Mouse (Mus musculus) liver (tissue): ENCODE data around the gene Gtf2ird2.

ENCODE experiments used
- DNase-seq: peaks from one replicate; pipeline ENCODE4 v3.0.0-alpha.2; 2020; ENCODE audit warnings: mixed read lengths

Gtf2ird2 gene

GRCm38 (mm10) chr5:134236241-134236640, 52.4 kb downstream of the Gtf2ird2 start:
- no peak for DNase-seq

GRCm38 (mm10) chr5:134236796-134237195, 53.0 kb downstream of the Gtf2ird2 start:
- DNase-seq: no peak

- DNase-seq: no peak
These were observed 53.7 kb downstream of the Gtf2ird2 start for GRCm38 (mm10) chr5:134237508-134237907.

GRCm38 (mm10) chr5:134237936-134238760, 54.3 kb downstream of the Gtf2ird2 start:
- no peak for DNase-seq

- no peak for DNase-seq
These were observed 58.0 kb downstream of the Gtf2ird2 start for GRCm38 (mm10) chr5:134241831-134242230.

GRCm38 (mm10) chr5:134243661-134244436, 60.0 kb downstream of the Gtf2ird2 start:
- DNase-seq: no peak

- DNase-seq: no peak
These were observed 61.1 kb downstream of the Gtf2ird2 start for GRCm38 (mm10) chr5:134244890-134245289.

GRCm38 (mm10) chr5:134246146-134246545, 62.3 kb downstream of the Gtf2ird2 start:
- DNase-seq: no peak

- DNase-seq: no peak
These were observed 64.9 kb downstream of the Gtf2ird2 start for GRCm38 (mm10) chr5:134248608-134249244.

- DNase-seq: no peak
These were observed 65.4 kb downstream of the Gtf2ird2 start for GRCm38 (mm10) chr5:134249245-134249649.

- no peak for DNase-seq
These were observed 66.8 kb downstream of the Gtf2ird2 start for GRCm38 (mm10) chr5:134250601-134251000.

GRCm38 (mm10) chr5:134251083-134251482, 67.3 kb downstream of the Gtf2ird2 start:
- DNase-seq: no peak

- no peak for DNase-seq
These were observed 70.0 kb downstream of the Gtf2ird2 start for GRCm38 (mm10) chr5:134253806-134254205.

- DNase-seq: no peak
These were observed 71.5 kb downstream of the Gtf2ird2 start for GRCm38 (mm10) chr5:134255294-134255693.

GRCm38 (mm10) chr5:134257349-134258031, 73.7 kb downstream of the Gtf2ird2 start:
- DNase-seq: no peak

- no peak for DNase-seq
These were observed 74.6 kb downstream of the Gtf2ird2 start for GRCm38 (mm10) chr5:134258395-134258794.

GRCm38 (mm10) chr5:134258934-134259333, 75.1 kb downstream of the Gtf2ird2 start:
- DNase-seq: no peak

- no peak for DNase-seq
These were observed 76.3 kb downstream of the Gtf2ird2 start for GRCm38 (mm10) chr5:134260001-134260636.

- DNase-seq: no peak
These were observed 82.1 kb downstream of the Gtf2ird2 start for GRCm38 (mm10) chr5:134265890-134266289.

- DNase-seq: no peak
These were observed 82.6 kb downstream of the Gtf2ird2 start for GRCm38 (mm10) chr5:134266404-134266803.

- no peak for DNase-seq
These were observed 84.9 kb downstream of the Gtf2ird2 start for GRCm38 (mm10) chr5:134268751-134269150.

- no peak for DNase-seq
These were observed 85.9 kb downstream of the Gtf2ird2 start for GRCm38 (mm10) chr5:134269751-134270150.
